Mouse (Mus musculus) 416B (cell line): ENCODE results near the gene Gpc2.
A peak's percentile ranks its signal among the peaks of the same experiment; 100 is the strongest.

Source experiments
- DNase-seq: peaks from one replicate; pipeline ENCODE4 v3.0.0; 2011; ENCODE audit warnings: low read depth

Gpc2 gene

GRCm38 (mm10) chr5:138262001-138262400 lies 17.8 kb downstream of the Gpc2 start:
- peak; percentile 70 for DNase-seq

- DNase-seq: peak; percentile 46
Measured at GRCm38 (mm10) chr5:138260834-138261233, 19.0 kb downstream of the Gpc2 start.

- DNase-seq: peak; percentile 23
Measured at GRCm38 (mm10) chr5:138260051-138260450, 19.8 kb downstream of the Gpc2 start.

- DNase-seq: peak; percentile 25
Measured at GRCm38 (mm10) chr5:138258993-138259392, 20.8 kb downstream of the Gpc2 start.

- DNase-seq: peak; percentile 74
Measured at GRCm38 (mm10) chr5:138258542-138258941, 21.3 kb downstream of the Gpc2 start.

GRCm38 (mm10) chr5:138258078-138258477 lies 21.7 kb downstream of the Gpc2 start:
- DNase-seq: peak; percentile 48

GRCm38 (mm10) chr5:138257585-138257978 lies 22.2 kb downstream of the Gpc2 start:
- no peak for DNase-seq

- peak; percentile 99 for DNase-seq
Measured at GRCm38 (mm10) chr5:138256966-138257584, 22.7 kb downstream of the Gpc2 start.

GRCm38 (mm10) chr5:138256094-138256467 lies 23.7 kb downstream of the Gpc2 start:
- no peak for DNase-seq

GRCm38 (mm10) chr5:138255353-138256093 lies 24.3 kb downstream of the Gpc2 start, which contains the start of gene Lamtor4:
Gene Lamtor4, plus strand, starts transcription at chr5:138255482.
- DNase-seq: peak; percentile 99

- DNase-seq: peak; percentile 69
Measured at GRCm38 (mm10) chr5:138253061-138253460, 26.7 kb downstream of the Gpc2 start.

GRCm38 (mm10) chr5:138251144-138251543 lies 28.7 kb downstream of the Gpc2 start:
- no peak for DNase-seq

- DNase-seq: peak; percentile 92
Measured at GRCm38 (mm10) chr5:138241511-138241910, 38.3 kb downstream of the Gpc2 start.

GRCm38 (mm10) chr5:138234224-138234623 lies 45.6 kb downstream of the Gpc2 start:
- DNase-seq: no peak

GRCm38 (mm10) chr5:138233778-138234177 lies 46.0 kb downstream of the Gpc2 start:
- no peak for DNase-seq

GRCm38 (mm10) chr5:138229511-138229910 lies 50.3 kb downstream of the Gpc2 start:
- DNase-seq: no peak

GRCm38 (mm10) chr5:138228026-138228425 lies 51.8 kb downstream of the Gpc2 start:
- DNase-seq: peak; percentile 87

GRCm38 (mm10) chr5:138227367-138227766 lies 52.4 kb downstream of the Gpc2 start:
- peak; percentile 99 for DNase-seq

- DNase-seq: peak; percentile 62
Measured at GRCm38 (mm10) chr5:138226491-138226890, 53.3 kb downstream of the Gpc2 start.

GRCm38 (mm10) chr5:138225700-138226099 lies 54.1 kb downstream of the Gpc2 start, which contains the start of gene Nxpe5:
Gene Nxpe5, plus strand, starts transcription at chr5:138225898.
- peak; percentile 54 for DNase-seq
